Mouse (Mus musculus): ENCODE measurements around the gene Bola2.

GRCm38 (mm10) chr7:126649231-126650051, 45.8 kb upstream of the Bola2 start, which contains the start of gene Sgf29:
- TF ChIP-seq EP300 (IDR thresholded peaks at IDR 0.05; ENCODE audit: low read depth): no peak
- TF ChIP-seq CTCF (IDR thresholded peaks at IDR 0.05; ENCODE audit: low read depth): no peak
